Mouse (Mus musculus) G1E (cell line): ENCODE data around the gene Ppp4r1. TPM values are rescaled to one million over a fixed set of nuclear protein-coding genes. Genes with fewer than 3 reads are reported as not detected.
A peak's percentile ranks its signal among the peaks of the same experiment; 100 is the strongest.

Experiments
- ATAC-seq: 2 replicates; pipeline ENCODE4 v1.8.0; 2016; ENCODE audit warnings: mild to moderate bottlenecking; ENCODE audit not compliant: insufficient number of reproducible peaks, poor library complexity, low FRiP score, severe bottlenecking; ENCODE audit errors: extremely low read depth
- DNase-seq: peaks from one replicate; pipeline ENCODE4 v3.0.0; 2012; ENCODE audit warnings: low spot score
- H3K27me3 ChIP-seq: 2 replicates; pipeline ENCODE4 v1.6.1; 2012; ENCODE audit warnings: mild to moderate bottlenecking, low read length, inconsistent platforms; ENCODE audit not compliant: insufficient read depth
- H3K36me3 ChIP-seq: replicated peaks from 2 replicates; pipeline ENCODE3; 2012; ENCODE audit warnings: mild to moderate bottlenecking, inconsistent platforms
- H3K4me1 ChIP-seq: 2 replicates; pipeline ENCODE4 v1.6.1; 2012; ENCODE audit warnings: low read depth, low read length, inconsistent platforms, mixed read lengths; ENCODE audit not compliant: insufficient read depth
- H3K4me3 ChIP-seq: 2 replicates; pipeline ENCODE4 v1.5.1; 2012; ENCODE audit warnings: low read depth, mild to moderate bottlenecking, inconsistent platforms, low read length, moderate library complexity, mixed read lengths
- H3K9me3 ChIP-seq: replicated peaks from 2 replicates; pipeline ENCODE4 v1.6.1; 2012; ENCODE audit warnings: inconsistent platforms
- CTCF ChIP-seq: IDR thresholded peaks from 2 replicates; pipeline ENCODE4 v1.5.1; 2012; ENCODE audit warnings: low read depth, low read length, inconsistent platforms, mixed read lengths
- GATA1 ChIP-seq: IDR thresholded peaks from 2 replicates; pipeline ENCODE4 v1.6.1; 2012; ENCODE audit warnings: borderline replicate concordance, low read length, inconsistent platforms, mixed read lengths
- GATA2 ChIP-seq: IDR thresholded peaks from 2 replicates; pipeline ENCODE4 v1.6.1; 2012; ENCODE audit warnings: low read depth, low read length, inconsistent platforms, borderline replicate concordance
- POLR2AphosphoS5 ChIP-seq: IDR thresholded peaks from 2 replicates; pipeline ENCODE4 v1.6.1; 2012; ENCODE audit warnings: low read depth, low read length, inconsistent platforms; ENCODE audit not compliant: insufficient replicate concordance
- TAL1 ChIP-seq: conservative IDR thresholded peaks from 2 replicates; pipeline ENCODE4 v1.6.1; 2012; ENCODE audit warnings: low read depth, low read length, inconsistent platforms, mixed read lengths
- polyA plus RNA-seq: library from polyadenylated mRNA; stranded (reverse); fragments of >175 nt; gene quantifications from 2 replicates; pipeline ENCODE4 v1.2.3, GENCODE M21; 2012
- total RNA-seq, 2 experiments: library from RNA; stranded (forward) in 1 of 2; stranded (reverse) in 1 of 2; fragments of 200-1000 nt in 1 of 2; fragments of >200 nt in 1 of 2; fragmentation: Nextera tagmentation in 1 of 2; gene quantifications; 2 replicates each; pipeline ENCODE4 v1.2.3; 2014 to 2017

The Ppp4r1 gene
- 29.1 and 33.0 TPM in 2 replicates for total RNA-seq (2014; fragmentation: Nextera tagmentation)
- total RNA-seq (2017): 32.8 and 33.3 TPM in 2 replicates
- 11.3 and 20.0 TPM in 2 replicates for polyA plus RNA-seq

- Histone ChIP-seq H3K27me3 (peaks cover 9% of the 10 kb centered on the region), H3K4me1 (peaks cover 28% of the 10 kb centered on the region), H3K36me3 (peaks cover 27% of the 10 kb centered on the region), H3K9me3 (no peaks in the 10 kb centered on the region), H3K4me3 (peak within 1 kb of the TSS; percentile 87)
- DNase-seq (peak; percentile 76), ATAC-seq (peak; percentile 67)
- TF ChIP-seq GATA2: no peak
- no peak for TF ChIP-seq TAL1
- TF ChIP-seq POLR2AphosphoS5: no peak
- TF ChIP-seq CTCF: no peak
- no peak for TF ChIP-seq GATA1
Observed at GRCm38 (mm10) chr17:65782551-65783141, at the start of gene Ppp4r1. Ppp4r1 (plus strand) TSS chr17:65782573.

- Histone ChIP-seq H3K36me3 (no peaks in the 10 kb centered on the region), H3K4me1 (no peaks in the 10 kb centered on the region), H3K9me3 (no peaks in the 10 kb centered on the region), H3K27me3 (peaks cover 2% of the 10 kb centered on the region; the same call in 1 of the 2 replicates), H3K4me3 (no peak overlapping the region)
- ATAC-seq: no peak
- no peak for TF ChIP-seq GATA2
- TF ChIP-seq POLR2AphosphoS5: no peak
- TF ChIP-seq TAL1: no peak
- no peak for TF ChIP-seq CTCF
- no peak for TF ChIP-seq GATA1
- no peak for DNase-seq
Observed at GRCm38 (mm10) chr17:65732666-65733065, 49.7 kb upstream of the Ppp4r1 start.

GRCm38 (mm10) chr17:65735088-65735487, 47.3 kb upstream of the Ppp4r1 start:
- ATAC-seq (no peak), DNase-seq (no peak)
- Histone ChIP-seq H3K36me3 (no peaks in the 10 kb centered on the region), H3K4me1 (no peaks in the 10 kb centered on the region), H3K4me3 (no peak overlapping the region), H3K9me3 (no peaks in the 10 kb centered on the region), H3K27me3 (peaks cover 3% of the 10 kb centered on the region; the same call in 1 of the 2 replicates)
- TF ChIP-seq TAL1 (no peak), CTCF (no peak), POLR2AphosphoS5 (no peak), GATA1 (no peak), GATA2 (no peak)

- Histone ChIP-seq H3K4me3 (no peak overlapping the region), H3K4me1 (no peaks in the 10 kb centered on the region), H3K9me3 (no peaks in the 10 kb centered on the region), H3K27me3 (peaks cover 3% of the 10 kb centered on the region; the same call in 1 of the 2 replicates), H3K36me3 (no peaks in the 10 kb centered on the region)
- no peak for DNase-seq
- TF ChIP-seq POLR2AphosphoS5 (no peak), GATA1 (no peak), TAL1 (no peak), GATA2 (no peak), CTCF (no peak)
- ATAC-seq: no peak
Observed at GRCm38 (mm10) chr17:65737175-65737574, 45.2 kb upstream of the Ppp4r1 start.

GRCm38 (mm10) chr17:65737622-65738021, 44.8 kb upstream of the Ppp4r1 start:
- ATAC-seq: no peak
- DNase-seq: no peak
- Histone ChIP-seq H3K9me3 (no peaks in the 10 kb centered on the region), H3K36me3 (no peaks in the 10 kb centered on the region), H3K4me3 (no peak overlapping the region), H3K4me1 (no peaks in the 10 kb centered on the region), H3K27me3 (peaks cover 3% of the 10 kb centered on the region; the same call in 1 of the 2 replicates)
- TF ChIP-seq POLR2AphosphoS5: no peak
- no peak for TF ChIP-seq GATA2
- TF ChIP-seq GATA1: no peak
- TF ChIP-seq CTCF: no peak
- no peak for TF ChIP-seq TAL1

GRCm38 (mm10) chr17:65739874-65740725, 42.3 kb upstream of the Ppp4r1 start:
- no peak for TF ChIP-seq POLR2AphosphoS5
- Histone ChIP-seq H3K36me3 (no peaks in the 10 kb centered on the region), H3K27me3 (peaks cover 3% of the 10 kb centered on the region; the same call in 1 of the 2 replicates), H3K4me1 (no peaks in the 10 kb centered on the region), H3K4me3 (no peak overlapping the region), H3K9me3 (no peaks in the 10 kb centered on the region)
- ATAC-seq (no peak), DNase-seq (no peak)
